Mouse (Mus musculus) midbrain, embryonic 16.5 days (tissue): ENCODE measurements around the gene Hpcal1. TPM values are rescaled to one million over a fixed set of nuclear protein-coding genes. Genes with fewer than 3 reads are reported as not detected.
A peak's percentile ranks its signal among the peaks of the same experiment; 100 is the strongest.
"Not testable (repeated sequence)": the region's sequence is repeated elsewhere in the genome, so short reads cannot be mapped to it uniquely, and the experiment has no call there.

Source experiments
- ATAC-seq: fragments of 200-750 bp; cut with Nextera tagmentation; 2 replicates; pipeline ENCODE4 v1.8.0; 2017; ENCODE audit warnings: moderate TSS enrichment
- H3K27ac ChIP-seq: fragments of 300-500 bp; sonication (generic); 2 replicates; pipeline ENCODE4 v1.5.1; 2014; ENCODE audit warnings: mild to moderate bottlenecking, low read length, mixed read lengths
- H3K27me3 ChIP-seq: fragments of 300-500 bp; sonication (generic); 2 replicates; pipeline ENCODE4 v1.6.1; 2014; ENCODE audit warnings: low read depth, low read length, mixed read lengths; ENCODE audit not compliant: control insufficient read depth, insufficient read depth
- H3K36me3 ChIP-seq: fragments of 300-500 bp; sonication (generic); 2 replicates; pipeline ENCODE4 v1.6.1; 2014; ENCODE audit warnings: mild to moderate bottlenecking, low read length, moderate library complexity, mixed read lengths; ENCODE audit not compliant: control insufficient read depth, insufficient read depth
- H3K4me1 ChIP-seq: fragments of 300-500 bp; sonication (generic); 2 replicates; pipeline ENCODE4 v1.6.1; 2014; ENCODE audit warnings: mild to moderate bottlenecking, low read length, mixed read lengths; ENCODE audit not compliant: control insufficient read depth, insufficient read depth
- H3K4me2 ChIP-seq: fragments of 300-500 bp; sonication (generic); 2 replicates; pipeline ENCODE4 v1.6.1; 2014; ENCODE audit warnings: mild to moderate bottlenecking, low read length, mixed read lengths
- H3K4me3 ChIP-seq: fragments of 300-500 bp; sonication (generic); 2 replicates; pipeline ENCODE4 v1.5.1; 2014; ENCODE audit warnings: low read depth, mild to moderate bottlenecking, low read length, moderate library complexity, mixed read lengths
- H3K9ac ChIP-seq: fragments of 300-500 bp; sonication (generic); 2 replicates; pipeline ENCODE4 v1.6.1; 2014; ENCODE audit warnings: low read depth, low read length, mixed read lengths
- H3K9me3 ChIP-seq: fragments of 300-500 bp; sonication (generic); replicated peaks from 2 replicates; pipeline ENCODE4 v1.6.1; 2014; ENCODE audit warnings: mild to moderate bottlenecking, low read length, mixed read lengths; ENCODE audit not compliant: control insufficient read depth, poor library complexity, severe bottlenecking
- WGBS: fragments of 180-500 bp; shearing (Covaris S2); extraction: QIAGEN DNeasy Blood & Tissue Kit; methylation state at CpG from one replicate; pipeline ENCODE4 v1.1.7; 2014; 5-methylcytosine and 5-hydroxymethylcytosine counted together
- polyA plus RNA-seq: library from polyadenylated mRNA; unstranded; fragments of >200 nt; fragmentation: Nextera tagmentation; extraction: Ambion mirVana; gene quantifications from 2 replicates; pipeline ENCODE4 v1.2.1, GENCODE M21; 2015

Hpcal1 gene
- polyA plus RNA-seq, 1 experiment from 2014 or later, result 107 TPM

DNA sequence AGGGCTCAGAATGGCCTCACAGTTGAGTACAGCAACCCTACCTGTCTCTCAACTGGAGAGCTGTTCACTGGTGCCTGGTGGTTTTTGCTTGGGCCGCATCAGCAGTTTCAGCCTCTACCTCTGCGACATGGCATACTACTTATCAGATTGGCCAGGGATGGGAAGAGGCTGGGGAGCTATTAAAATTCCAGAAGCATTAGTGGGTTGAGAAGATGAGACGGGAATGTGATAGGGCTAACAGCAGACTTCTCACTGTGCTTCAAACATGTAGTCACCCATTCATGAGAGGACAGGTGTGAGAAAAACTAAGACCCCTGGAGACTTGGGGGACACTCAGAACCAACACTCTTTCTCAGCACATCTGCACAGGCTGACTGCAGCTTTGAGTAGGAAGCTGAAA lies 59.1 kb downstream of the Hpcal1 start:
- Histone ChIP-seq H3K36me3 (no peaks in the 10 kb centered on the region), H3K27ac (no peak overlapping the region), H3K27me3 (no peaks in the 10 kb centered on the region), H3K4me3 (no peak overlapping the region), H3K4me1 (peaks cover 27% of the 10 kb centered on the region), H3K4me2 (no peak overlapping the region), H3K9ac (no peak overlapping the region), H3K9me3 (no peaks in the 10 kb centered on the region)
- 68% methylated on average over 3 of the region's 3 CpGs for WGBS
- no peak for ATAC-seq

DNA sequence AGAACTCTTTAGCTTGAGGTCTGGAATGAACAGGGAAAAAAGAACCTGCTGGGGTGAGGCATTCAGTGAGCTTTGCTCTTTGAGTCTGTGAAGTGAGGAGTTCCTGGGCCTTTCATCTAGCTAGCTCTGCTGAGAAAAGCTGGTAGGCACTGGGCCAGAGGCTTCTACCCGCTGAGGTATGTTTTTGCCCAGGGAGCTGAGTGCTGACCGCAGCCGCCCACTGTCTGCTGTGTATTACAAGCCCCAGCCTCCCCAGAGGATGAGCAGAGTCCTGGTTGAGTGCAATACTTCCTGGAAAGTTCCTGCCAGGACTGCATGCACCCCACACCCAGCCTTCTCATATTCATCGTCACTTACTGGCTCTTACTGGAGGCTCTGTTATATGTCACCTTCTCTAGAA lies 59.8 kb downstream of the Hpcal1 start:
- 47% methylated on average over 4 of the region's 4 CpGs for WGBS
- Histone ChIP-seq H3K4me1 (peaks cover 27% of the 10 kb centered on the region), H3K4me2 (no peak overlapping the region), H3K9ac (no peak overlapping the region), H3K9me3 (no peaks in the 10 kb centered on the region), H3K27ac (no peak overlapping the region), H3K36me3 (no peaks in the 10 kb centered on the region), H3K27me3 (no peaks in the 10 kb centered on the region), H3K4me3 (no peak overlapping the region)
- no peak for ATAC-seq

DNA sequence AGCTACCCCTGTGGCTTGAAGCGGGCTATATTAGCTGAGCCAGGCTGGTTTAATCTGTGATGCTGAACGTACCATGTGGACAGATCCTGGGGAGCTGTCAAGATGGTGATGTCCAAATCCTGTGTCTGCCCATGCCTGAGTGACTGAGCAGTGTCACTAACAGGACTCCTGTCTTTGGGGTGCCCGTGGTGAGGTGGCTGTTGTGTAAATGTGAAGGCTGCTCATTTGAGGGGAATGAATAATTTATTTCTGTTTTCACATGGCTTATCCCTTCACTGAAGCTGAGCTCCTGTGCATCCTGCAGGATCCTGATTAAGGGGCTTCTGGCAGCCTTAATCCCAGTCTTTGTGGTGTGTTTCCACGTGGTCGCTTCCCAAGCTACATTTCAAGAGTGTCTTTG lies 62.2 kb downstream of the Hpcal1 start:
- H3K9me3 ChIP-seq, result no peaks in the 10 kb centered on the region
- 4% methylated on average over 5 of the region's 5 CpGs for WGBS
- H3K4me3 ChIP-seq, result no peak overlapping the region
- H3K4me2 ChIP-seq, result no peak overlapping the region
- H3K27ac ChIP-seq, result peak overlapping the region; percentile 70
- no peaks in the 10 kb centered on the region for H3K36me3 ChIP-seq
- no peaks in the 10 kb centered on the region for H3K27me3 ChIP-seq
- peak; percentile 79 for ATAC-seq
- H3K4me1 ChIP-seq, result peaks cover 12% of the 10 kb centered on the region
- H3K9ac ChIP-seq, result peak overlapping the region; percentile 12; the same call in 1 of the 2 replicates

DNA sequence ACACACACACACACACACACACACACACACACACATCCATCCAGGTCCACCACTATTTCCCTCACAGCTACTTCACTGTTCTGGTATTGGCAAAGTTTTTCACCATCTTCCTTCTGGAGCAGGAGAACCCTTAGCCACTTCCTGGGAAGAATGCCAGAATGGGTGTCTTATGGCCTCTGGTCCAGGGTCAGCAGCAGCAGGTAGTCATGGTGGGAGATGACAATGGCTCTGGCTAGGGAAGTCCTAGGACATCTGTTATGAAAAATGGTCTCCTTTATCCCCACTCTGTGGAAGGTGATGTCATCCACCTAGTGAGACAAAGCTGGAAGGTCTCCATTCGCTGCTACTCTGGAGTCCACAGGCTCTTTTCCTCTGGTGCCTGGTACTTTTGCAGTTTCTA lies 64.1 kb downstream of the Hpcal1 start:
- WGBS, result 95% methylated on average over 1 of the region's 1 CpGs
- Histone ChIP-seq H3K9ac (no peak overlapping the region), H3K27me3 (no peaks in the 10 kb centered on the region), H3K4me3 (no peak overlapping the region), H3K27ac (no peak overlapping the region), H3K4me1 (peaks cover 10% of the 10 kb centered on the region), H3K9me3 (no peaks in the 10 kb centered on the region), H3K36me3 (no peaks in the 10 kb centered on the region), H3K4me2 (no peak overlapping the region)
- ATAC-seq, result no peak

DNA sequence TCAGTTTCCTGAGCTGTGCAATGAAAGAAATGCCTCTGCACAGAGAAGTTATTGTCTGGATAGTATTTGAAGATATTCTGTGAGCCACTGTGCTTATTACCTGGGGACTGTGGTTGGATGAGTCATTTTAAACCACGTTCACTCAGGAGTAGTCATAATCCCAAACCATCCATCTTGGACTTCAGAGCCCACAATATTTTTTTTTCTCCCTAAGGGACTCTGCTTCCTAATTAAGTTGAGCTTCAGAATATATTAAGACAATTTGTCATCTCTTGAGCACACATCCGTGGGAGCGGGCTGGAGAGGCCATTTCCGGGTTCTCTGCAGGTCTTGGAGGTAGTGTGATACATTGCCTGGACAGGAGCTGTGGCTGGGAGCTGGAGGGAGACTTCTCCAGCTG lies 66.2 kb downstream of the Hpcal1 start:
- no peak for ATAC-seq

DNA sequence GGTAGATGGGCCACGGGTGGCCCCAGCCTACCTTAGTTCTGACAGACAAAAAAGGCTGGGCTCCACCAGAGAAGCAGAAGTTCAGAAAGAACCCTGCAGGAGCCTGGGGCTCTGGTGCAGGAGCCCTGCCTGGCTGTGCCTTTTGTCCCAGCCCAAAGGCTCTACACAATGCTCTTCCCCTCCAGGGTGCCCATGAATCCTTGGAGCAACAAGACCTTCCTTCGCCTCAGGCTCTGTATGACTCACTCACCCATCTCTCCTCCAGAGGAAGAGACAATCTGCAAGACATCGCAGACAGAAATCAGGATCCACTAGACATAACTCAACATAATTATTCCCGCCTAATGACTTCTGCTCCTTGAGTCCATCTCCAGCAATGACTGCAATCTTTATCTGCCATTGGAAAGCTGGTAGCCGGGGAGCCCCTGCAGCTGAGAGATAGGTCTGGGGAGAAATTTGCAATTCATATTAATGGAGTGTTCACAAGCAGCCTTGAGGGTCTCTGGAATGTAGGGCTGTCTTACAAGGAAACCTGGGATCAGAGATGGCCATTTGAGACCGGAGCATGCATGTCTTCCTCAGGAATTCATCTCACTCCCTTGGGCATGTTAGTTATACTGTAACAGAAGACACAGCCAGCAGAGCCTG lies 71.8 kb downstream of the Hpcal1 start:
- ATAC-seq, result peak; percentile 33; the same call in 1 of the 2 replicates
- Histone ChIP-seq H3K9me3 (no peaks in the 10 kb centered on the region), H3K4me1 (0 out of 2 replicates have a peak, but pooled peaks cover 3% of the 10 kb centered on the region), H3K27me3 (no peaks in the 10 kb centered on the region), H3K36me3 (no peaks in the 10 kb centered on the region), H3K27ac (no peak overlapping the region), H3K4me2 (no peak overlapping the region), H3K4me3 (no peak overlapping the region), H3K9ac (no peak overlapping the region)
- WGBS, result 34% methylated on average over 6 of the region's 6 CpGs

More for the DNA sequence above, 66.2 kb downstream of the Hpcal1 start:
- no peaks in the 10 kb centered on the region for H3K36me3 ChIP-seq
- peaks cover 7% of the 10 kb centered on the region for H3K4me1 ChIP-seq
- H3K27me3 ChIP-seq, result no peaks in the 10 kb centered on the region
- H3K9me3 ChIP-seq, result no peaks in the 10 kb centered on the region
- 87% methylated on average over 4 of the region's 4 CpGs for WGBS
- H3K9ac ChIP-seq, result no peak overlapping the region
- H3K4me2 ChIP-seq, result no peak overlapping the region
- no peak overlapping the region for H3K4me3 ChIP-seq
- H3K27ac ChIP-seq, result no peak overlapping the region

DNA sequence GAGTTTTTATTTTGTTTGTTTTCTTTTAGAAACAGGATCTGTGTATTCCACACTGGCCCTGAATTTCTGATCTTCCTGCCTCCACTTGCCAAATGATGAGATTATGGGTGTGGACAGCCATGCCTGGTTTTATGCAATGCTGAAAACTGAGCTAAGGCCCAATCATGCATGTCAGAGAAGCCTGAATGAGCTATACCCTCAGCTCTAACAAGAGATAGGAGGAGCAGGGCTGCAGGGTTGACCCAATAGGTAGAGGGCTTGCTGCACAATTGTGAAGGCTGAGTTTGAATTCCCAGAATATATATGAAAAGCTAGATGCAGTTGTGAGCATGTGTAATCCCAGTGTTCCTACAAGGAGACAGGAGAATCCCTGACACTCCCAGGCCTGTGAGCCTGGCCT lies 72.4 kb downstream of the Hpcal1 start:
- no peak overlapping the region for H3K4me2 ChIP-seq

DNA sequence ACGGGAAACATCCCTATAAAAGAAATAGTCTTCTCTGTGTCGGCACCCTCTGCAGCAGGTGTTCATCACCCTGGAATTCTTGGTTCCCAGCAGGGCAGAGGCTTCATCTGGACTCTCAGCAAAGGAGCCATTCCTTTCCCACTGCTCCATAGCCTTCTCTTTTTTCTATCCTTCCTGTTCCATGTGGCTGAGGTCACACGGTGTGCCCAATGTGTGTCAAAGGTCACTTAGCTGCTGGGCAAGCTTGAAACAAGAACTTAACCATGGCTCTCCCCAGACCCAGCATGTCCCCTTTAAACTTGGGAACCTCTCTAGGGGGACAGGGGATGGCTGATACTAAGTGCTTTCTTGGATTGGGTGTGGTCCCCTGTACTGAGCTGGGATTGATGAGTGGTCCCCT lies 73.3 kb downstream of the Hpcal1 start:
- Histone ChIP-seq H3K4me2 (no peak overlapping the region), H3K27ac (no peak overlapping the region), H3K9me3 (no peaks in the 10 kb centered on the region), H3K4me3 (no peak overlapping the region), H3K27me3 (no peaks in the 10 kb centered on the region), H3K36me3 (no peaks in the 10 kb centered on the region), H3K4me1 (0 out of 2 replicates have a peak, but pooled peaks cover 3% of the 10 kb centered on the region), H3K9ac (no peak overlapping the region)
- ATAC-seq, result no peak
- WGBS, result 76% methylated on average over 3 of the region's 3 CpGs

More for the DNA sequence above, 72.4 kb downstream of the Hpcal1 start:
- no peak overlapping the region for H3K4me3 ChIP-seq
- no peak for ATAC-seq
- H3K27me3 ChIP-seq, result no peaks in the 10 kb centered on the region
- no peaks in the 10 kb centered on the region for H3K36me3 ChIP-seq
- 0 out of 2 replicates have a peak, but pooled peaks cover 3% of the 10 kb centered on the region for H3K4me1 ChIP-seq
- H3K27ac ChIP-seq, result no peak overlapping the region
- H3K9ac ChIP-seq, result no peak overlapping the region
- H3K9me3 ChIP-seq, result no peaks in the 10 kb centered on the region

DNA sequence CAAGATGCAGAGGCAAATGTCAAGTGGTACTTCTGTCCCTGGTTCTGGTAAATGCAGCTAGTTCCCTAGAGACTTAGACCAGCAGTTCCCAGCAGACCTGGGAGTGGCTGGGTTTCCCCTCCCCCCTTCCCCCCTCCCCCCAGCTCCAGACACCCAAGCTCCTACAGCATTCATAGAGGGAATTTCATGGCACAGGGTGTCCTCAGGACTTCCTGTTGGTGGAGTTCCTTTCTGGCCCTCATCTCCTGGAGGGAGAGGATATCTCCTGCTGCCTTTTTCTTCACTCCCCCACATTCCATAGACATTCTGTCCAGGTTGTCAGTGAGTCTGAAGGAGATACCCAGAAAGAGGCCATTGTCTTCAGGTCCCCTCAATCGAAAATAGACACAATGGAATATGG lies 76.9 kb downstream of the Hpcal1 start:
- H3K36me3 ChIP-seq, H3K27me3 ChIP-seq, H3K9me3 ChIP-seq, H3K4me1 ChIP-seq, H3K9ac ChIP-seq, H3K4me2 ChIP-seq, H3K27ac ChIP-seq, ATAC-seq, H3K4me3 ChIP-seq: not testable (repeated sequence)
- WGBS, result 74% methylated on average over 1 of the region's 1 CpGs
